Mouse (Mus musculus) megakaryocyte, adult 5-6 weeks (primary cell): ENCODE data around the gene Gm20852. TPM values are rescaled to one million over a fixed set of nuclear protein-coding genes. Genes with fewer than 3 reads are reported as not detected.
"Not testable (repeated sequence)": the region's sequence is repeated elsewhere in the genome, so short reads cannot be mapped to it uniquely, and the experiment has no call there.

Experiments
- ATAC-seq: 2 replicates; pipeline ENCODE4 v1.8.0; 2016; ENCODE audit warnings: mild to moderate bottlenecking, inconsistent platforms; ENCODE audit not compliant: poor library complexity, severe bottlenecking
- total RNA-seq, 2 experiments: library from RNA; stranded (forward) in 1 of 2; stranded (reverse) in 1 of 2; fragments of 153-499, 151-499 nt in 1 of 2; fragments of 221-1000, 200-1000 nt in 1 of 2; gene quantifications; 2 replicates each; pipeline versions ENCODE4 v1.2.3 to v1.2.4; 2015 to 2017

Gm20852 gene
- not detected in 2 replicates for total RNA-seq (2015)
- total RNA-seq (2017) = not detected in 2 replicates

GRCm38 (mm10) chrY:66742023-66742422, at the start of gene Gm20852:
Gm20852 (minus strand) TSS chrY:66742123.
- not testable (repeated sequence) for ATAC-seq
